Mouse (Mus musculus): ENCODE measurements at regions not wholly inside any gene's neighbourhood (a gene's known extent, or its start where the extent isn't known, plus 50 kb on each side); places are given as distances from the start of the nearest gene placed in this dataset.

DNA sequence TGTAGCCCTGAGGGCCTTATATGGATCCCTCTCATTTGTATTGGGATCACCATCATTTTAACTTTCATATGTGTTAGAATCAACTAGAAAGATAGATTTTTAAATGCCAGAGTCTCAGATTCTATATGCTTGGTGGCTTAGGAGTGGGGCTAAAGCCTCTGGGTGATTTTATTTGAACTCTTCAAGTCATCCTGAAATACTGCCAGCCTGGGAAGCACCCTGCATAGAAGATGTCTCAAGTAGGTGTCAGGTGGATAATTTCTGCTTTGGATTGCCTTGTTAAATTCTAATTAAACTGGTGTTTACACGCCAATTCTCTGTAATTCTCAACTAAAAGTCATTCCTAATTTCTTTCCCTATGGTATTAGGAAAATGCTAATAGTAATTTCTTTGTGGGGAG is 4154.0 kb downstream of the 9330182O14Rik start:
- no peak overlapping the region for H3K4me2 ChIP-seq
- ATAC-seq (ENCODE audit: low FRiP score) = no peak
- no peak overlapping the region for H3K9ac ChIP-seq
- no peaks in the 10 kb centered on the region for H3K36me3 ChIP-seq
- no peak overlapping the region for H3K4me3 ChIP-seq
- no peak overlapping the region for H3K27ac ChIP-seq
- no peaks in the 10 kb centered on the region for H3K4me1 ChIP-seq (replicated peaks)
- no peaks in the 10 kb centered on the region for H3K27me3 ChIP-seq
- no peaks in the 10 kb centered on the region for H3K9me3 ChIP-seq
- 71% methylated on average over 1 of the region's 1 CpGs for WGBS

DNA sequence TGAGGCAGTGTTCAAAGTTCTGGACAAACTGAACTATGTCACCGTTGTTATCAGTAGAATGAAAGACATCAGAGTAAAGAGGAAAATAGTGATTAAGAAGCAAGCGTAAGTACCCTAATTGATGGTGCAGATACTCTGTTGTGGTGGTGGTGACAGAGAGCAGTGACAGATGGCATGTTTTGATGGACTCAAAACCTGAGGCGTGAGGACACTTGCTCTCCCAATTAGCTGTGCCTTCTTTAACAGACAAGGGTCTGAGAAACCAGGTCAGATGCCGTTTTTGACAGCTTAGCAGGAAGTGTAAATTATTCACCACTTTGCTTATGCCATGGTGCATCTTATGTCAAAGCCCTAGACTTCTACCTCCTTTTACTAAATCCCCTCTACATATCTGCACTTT is 4154.5 kb downstream of the 9330182O14Rik start:
- H3K36me3 ChIP-seq = no peaks in the 10 kb centered on the region
- H3K9me3 ChIP-seq = no peaks in the 10 kb centered on the region
- no peak overlapping the region for H3K4me2 ChIP-seq
- no peak overlapping the region for H3K27ac ChIP-seq
- H3K27me3 ChIP-seq = no peaks in the 10 kb centered on the region
- no peak for ATAC-seq (ENCODE audit: low FRiP score)
- H3K4me1 ChIP-seq (replicated peaks) = no peaks in the 10 kb centered on the region
- WGBS = 76% methylated on average over 4 of the region's 4 CpGs
- H3K4me3 ChIP-seq = no peak overlapping the region
- H3K9ac ChIP-seq = no peak overlapping the region

DNA sequence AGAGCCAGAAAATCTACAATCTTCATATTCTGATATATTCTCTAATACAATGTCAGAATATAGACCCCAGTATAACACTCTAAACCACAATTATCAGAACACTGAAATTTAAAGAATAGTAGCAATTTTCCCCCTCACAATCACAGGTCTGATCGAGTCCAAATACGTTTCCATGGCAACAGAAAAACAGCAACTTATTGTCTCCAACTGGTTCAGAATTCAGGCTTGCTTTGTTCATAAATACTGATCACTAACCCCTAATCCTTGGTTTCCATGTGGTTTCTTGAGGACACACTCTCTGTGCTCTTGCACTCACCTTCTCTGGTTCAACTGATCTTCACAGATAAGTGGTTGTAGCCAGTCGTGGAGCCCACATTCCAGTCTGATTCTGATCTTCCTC is 4167.3 kb downstream of the 9330182O14Rik start:
- Histone ChIP-seq H3K27ac (no peak overlapping the region), H3K9ac (no peak overlapping the region), H3K4me1 (replicated peaks) (no peaks in the 10 kb centered on the region), H3K9me3 (no peaks in the 10 kb centered on the region), H3K4me3 (no peak overlapping the region), H3K27me3 (no peaks in the 10 kb centered on the region), H3K4me2 (no peak overlapping the region), H3K36me3 (no peaks in the 10 kb centered on the region)
- 71% methylated on average over 3 of the region's 3 CpGs for WGBS
- ATAC-seq (ENCODE audit: low FRiP score) = no peak

DNA sequence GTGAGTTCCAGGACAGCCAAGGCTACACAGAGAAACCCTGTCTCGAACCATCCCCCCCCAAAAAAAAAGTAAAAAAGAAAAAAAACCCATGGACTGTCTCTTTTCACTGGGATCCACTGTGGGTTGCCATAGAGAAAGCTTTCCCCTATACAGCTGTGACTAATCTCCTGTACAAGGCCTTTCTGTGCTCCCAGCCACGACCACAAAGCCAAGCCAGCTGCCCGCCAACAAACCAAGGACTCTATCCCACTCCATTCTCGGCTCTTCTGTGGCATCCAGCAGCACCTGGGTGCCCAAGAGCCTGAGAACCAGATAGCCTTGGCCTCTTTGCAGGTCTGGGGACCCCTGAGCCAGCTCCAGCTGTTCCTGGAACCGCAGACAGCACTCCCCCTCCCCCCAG is 4176.7 kb downstream of the 9330182O14Rik start:
- H3K27me3 ChIP-seq = no peaks in the 10 kb centered on the region
- H3K4me1 ChIP-seq (replicated peaks) = no peaks in the 10 kb centered on the region
- no peak overlapping the region for H3K4me3 ChIP-seq
- no peaks in the 10 kb centered on the region for H3K36me3 ChIP-seq
- 74% methylated on average over 5 of the region's 5 CpGs for WGBS
- H3K9ac ChIP-seq = no peak overlapping the region
- H3K27ac ChIP-seq = no peak overlapping the region
- no peaks in the 10 kb centered on the region for H3K9me3 ChIP-seq
- H3K4me2 ChIP-seq = no peak overlapping the region
- no peak for ATAC-seq (ENCODE audit: low FRiP score)

DNA sequence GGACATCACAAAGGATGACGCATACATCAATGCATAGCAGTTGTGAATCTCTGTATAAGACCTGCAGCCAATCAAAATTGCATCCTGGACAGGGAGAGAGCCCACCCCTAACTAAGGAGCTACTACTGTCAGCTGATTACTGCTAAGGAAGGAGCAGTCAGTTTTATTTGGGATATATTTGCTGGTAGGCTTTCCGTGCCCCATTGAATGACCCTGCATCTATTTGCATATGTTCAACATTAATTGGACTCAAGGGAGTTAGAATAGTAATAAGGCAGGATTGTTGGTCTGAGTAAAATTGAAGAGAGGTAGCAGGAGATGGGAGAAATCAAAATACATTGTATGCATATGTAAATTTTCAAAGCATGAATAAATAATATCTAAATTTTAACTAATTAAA is 4179.1 kb downstream of the 9330182O14Rik start:
- H3K27ac ChIP-seq = no peak overlapping the region
- no peaks in the 10 kb centered on the region for H3K4me1 ChIP-seq (replicated peaks)
- 57% methylated on average over 2 of the region's 2 CpGs for WGBS
- no peak overlapping the region for H3K9ac ChIP-seq
- ATAC-seq (ENCODE audit: low FRiP score) = 0 out of 2 replicates have a peak, but pooled peaks have one; percentile 54
- H3K4me2 ChIP-seq = no peak overlapping the region
- no peaks in the 10 kb centered on the region for H3K9me3 ChIP-seq
- no peaks in the 10 kb centered on the region for H3K36me3 ChIP-seq
- H3K27me3 ChIP-seq = no peaks in the 10 kb centered on the region
- H3K4me3 ChIP-seq = no peak overlapping the region

Data from hindbrain, embryonic 13.5 days (tissue).